Mouse (Mus musculus) hindbrain, embryonic 15.5 days (tissue): ENCODE measurements around the gene I0C0044D17Rik. TPM values are rescaled to one million over a fixed set of nuclear protein-coding genes. Genes with fewer than 3 reads are reported as not detected.

Experiments
- polyA plus RNA-seq: library from polyadenylated mRNA; unstranded; fragments of >200 nt; fragmentation: Nextera tagmentation; extraction: Ambion mirVana; gene quantifications from 2 replicates; pipeline ENCODE4 v1.2.1, GENCODE M21; 2015

Gene I0C0044D17Rik
- polyA plus RNA-seq, 1 experiment from 2014 or later: not detected

Other genes with a start within 250 kb of the I0C0044D17Rik start
- gene L1td1, start 97.1 kb downstream of the I0C0044D17Rik start, polyA plus RNA-seq: 0.08 TPM in 1 of 2 replicates, not detected in the other
- gene Kank4, start 6.3 kb downstream of the I0C0044D17Rik start, polyA plus RNA-seq: 0.64 and 0.69 TPM in 2 replicates
- gene Usp1, start 100.0 kb upstream of the I0C0044D17Rik start, polyA plus RNA-seq: 33.2 and 40.3 TPM in 2 replicates
- 1.2 and 1.4 TPM in 2 replicates for gene Angptl3, start 207.1 kb upstream of the I0C0044D17Rik start, polyA plus RNA-seq